Mouse (Mus musculus) G1E (cell line): ENCODE measurements at regions not wholly inside any gene's neighbourhood (a gene's known extent, or its start where the extent isn't known, plus 50 kb on each side); places are given as distances from the start of the nearest gene placed in this dataset.

Source experiments
- CTCF ChIP-seq: IDR thresholded peaks from 2 replicates; pipeline ENCODE4 v1.5.1; 2012; ENCODE audit warnings: low read depth, low read length, inconsistent platforms, mixed read lengths
- POLR2AphosphoS5 ChIP-seq: IDR thresholded peaks from 2 replicates; pipeline ENCODE4 v1.6.1; 2012; ENCODE audit warnings: low read depth, low read length, inconsistent platforms; ENCODE audit not compliant: insufficient replicate concordance
- TAL1 ChIP-seq: conservative IDR thresholded peaks from 2 replicates; pipeline ENCODE4 v1.6.1; 2012; ENCODE audit warnings: low read depth, low read length, inconsistent platforms, mixed read lengths

GRCm38 (mm10) chr1:164683788-164684187, 112.7 kb upstream of the Dpt start:
- TF ChIP-seq CTCF (no peak), POLR2AphosphoS5 (no peak), TAL1 (no peak)
